Mouse (Mus musculus): ENCODE data around the gene Cyp4x1.

- TF ChIP-seq POLR2A (IDR thresholded peaks at IDR 0.05; ENCODE audit: extremely low read depth, insufficient read depth, low read length), result no peak
- no peak for TF ChIP-seq CTCF (IDR thresholded peaks at IDR 0.05; ENCODE audit: extremely low read depth, insufficient read depth, low read length)
These were observed 59.3 kb downstream of the Cyp4x1 start for GRCm38 (mm10) chr4:115074789-115075188.
